Mouse (Mus musculus) brain, embryonic 14.5 days (tissue): ENCODE data around the gene Serp1. TPM values are rescaled to one million over a fixed set of nuclear protein-coding genes. Genes with fewer than 3 reads are reported as not detected.

ENCODE experiments used
- DNase-seq: peaks from one replicate; pipeline ENCODE4 v3.0.0-alpha.2; 2011; ENCODE audit warnings: low read depth
- CTCF ChIP-seq: fragments of 200-500 bp; IDR thresholded peaks from 2 replicates; pipeline ENCODE4 v1.5.1; 2012; ENCODE audit warnings: inconsistent platforms, mild to moderate bottlenecking, moderate library complexity, borderline replicate concordance; ENCODE audit not compliant: insufficient read depth, insufficient read length; ENCODE audit errors: extremely low read depth
- POLR2A ChIP-seq: fragments of 200-500 bp; IDR thresholded peaks from 2 replicates; pipeline ENCODE4 v1.6.1; 2012; ENCODE audit warnings: mild to moderate bottlenecking, inconsistent platforms, borderline replicate concordance; ENCODE audit not compliant: poor library complexity, insufficient read depth, insufficient read length, severe bottlenecking; ENCODE audit errors: extremely low read depth
- polyA plus RNA-seq: library from polyadenylated mRNA; depleted of rRNA; stranded (reverse); fragments of >200 nt; gene quantifications from 2 replicates; pipeline ENCODE4 v1.2.3, GENCODE M21; 2012; rRNA removed

Gene Serp1
- 30.4 and 32.7 TPM in 2 replicates for polyA plus RNA-seq

- TF ChIP-seq POLR2A (peak; percentile 75; the same call in 1 of the 2 replicates), CTCF (no peak)
- peak; percentile 99 for DNase-seq
These were observed at the start of gene Serp1, which contains the start of gene Eif2a for GRCm38 (mm10) chr3:58525652-58526407. Gene Serp1 (minus strand): TSS chr3:58525892. Gene Eif2a (plus strand): TSS chr3:58525821.

GRCm38 (mm10) chr3:58570821-58571220, 45.1 kb upstream of the Serp1 start:
- TF ChIP-seq POLR2A (no peak), CTCF (no peak)
- no peak for DNase-seq

GRCm38 (mm10) chr3:58561437-58561836, 35.7 kb upstream of the Serp1 start:
- peak; percentile 5 for DNase-seq

GRCm38 (mm10) chr3:58559887-58560286, 34.2 kb upstream of the Serp1 start:
- TF ChIP-seq POLR2A (no peak), CTCF (no peak)
- DNase-seq: no peak

More at GRCm38 (mm10) chr3:58561437-58561836, 35.7 kb upstream of the Serp1 start:
- no peak for TF ChIP-seq CTCF
- no peak for TF ChIP-seq POLR2A

DNA sequence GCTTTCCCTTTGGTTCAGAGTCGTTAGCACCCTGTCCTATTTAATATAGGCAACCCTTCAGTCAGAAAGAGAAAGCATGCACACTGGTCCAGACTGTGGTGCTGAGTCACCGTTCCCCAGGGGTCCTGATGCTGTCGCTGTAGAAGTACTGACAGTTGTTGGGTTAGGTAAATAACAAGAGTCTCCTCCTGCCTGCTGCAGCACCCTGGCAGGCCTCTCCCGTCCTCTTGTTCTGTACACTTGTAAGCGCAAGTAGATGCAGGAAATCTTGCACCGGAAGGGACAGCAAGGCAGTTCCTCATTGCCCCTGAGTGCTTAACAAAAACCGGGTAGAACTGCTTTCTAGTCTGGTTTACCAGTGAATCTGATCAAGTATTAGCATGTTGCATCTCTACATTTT, 31.0 kb upstream of the Serp1 start:
- no peak for DNase-seq
- no peak for TF ChIP-seq POLR2A
- TF ChIP-seq CTCF: no peak

- TF ChIP-seq CTCF: no peak
- no peak for TF ChIP-seq POLR2A
- DNase-seq: no peak
These were observed 26.5 kb upstream of the Serp1 start for GRCm38 (mm10) chr3:58552001-58552811.

DNA sequence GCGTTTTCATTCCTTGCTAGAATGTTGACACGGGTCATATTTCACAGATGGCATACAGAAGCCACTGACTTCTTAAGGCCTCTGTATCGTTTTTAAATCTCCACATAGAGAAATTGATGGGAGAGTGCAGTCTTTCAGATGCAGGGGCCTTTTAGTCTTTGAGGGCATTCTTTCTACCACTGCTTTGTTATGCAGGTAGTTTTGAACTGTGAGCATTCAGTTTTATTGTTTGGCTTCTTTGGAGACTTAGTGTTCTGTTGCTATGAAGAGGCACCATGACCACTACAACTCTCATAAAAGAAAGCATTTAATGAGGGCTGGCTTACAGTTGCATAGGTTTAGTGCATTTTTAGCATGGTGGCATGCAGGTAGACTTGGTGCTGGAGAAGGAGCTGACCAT, 10.9 kb upstream of the Serp1 start:
- DNase-seq: no peak

DNA sequence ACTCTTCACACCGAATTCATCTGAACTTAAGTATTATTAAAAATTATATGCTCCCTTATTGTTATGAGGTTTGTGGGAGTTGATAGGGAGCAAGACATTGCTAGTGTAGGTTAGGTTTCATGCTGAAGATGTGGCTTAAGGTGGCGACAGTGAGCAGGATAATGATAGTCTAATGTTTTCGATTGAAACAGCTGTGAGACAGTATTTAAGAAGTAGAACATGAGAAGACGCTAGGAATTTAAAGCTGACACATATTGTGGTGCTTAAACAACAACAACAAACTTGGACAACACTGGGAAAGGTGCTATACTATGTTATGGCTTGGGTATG, 681 bp upstream of the Serp1 start:
- DNase-seq: peak; percentile 53

More for the DNA sequence above, 10.9 kb upstream of the Serp1 start:
- TF ChIP-seq CTCF: no peak
- no peak for TF ChIP-seq POLR2A

DNA sequence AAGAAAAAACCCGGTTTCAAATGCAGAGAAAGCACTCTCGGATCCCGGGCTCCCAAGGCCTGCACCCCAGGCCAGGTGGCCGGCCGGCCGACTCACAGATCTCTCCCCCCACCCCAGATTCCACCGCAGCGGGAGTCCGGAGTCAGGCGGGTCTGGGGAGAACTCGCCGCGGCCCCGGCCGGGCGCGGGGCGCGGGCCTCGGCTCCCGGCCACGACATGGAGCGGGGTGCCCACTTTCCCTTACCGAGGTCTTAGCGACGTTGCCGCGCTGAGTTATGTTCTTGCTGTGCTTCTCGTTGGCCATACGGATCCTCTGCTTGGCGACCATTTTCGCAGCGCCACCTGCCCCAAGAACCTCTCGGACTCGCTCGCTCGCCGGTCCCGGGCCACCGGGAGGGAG, 526 bp downstream of the Serp1 start:
- DNase-seq: no peak

More for the DNA sequence above, 681 bp upstream of the Serp1 start:
- no peak for TF ChIP-seq POLR2A
- no peak for TF ChIP-seq CTCF

DNA sequence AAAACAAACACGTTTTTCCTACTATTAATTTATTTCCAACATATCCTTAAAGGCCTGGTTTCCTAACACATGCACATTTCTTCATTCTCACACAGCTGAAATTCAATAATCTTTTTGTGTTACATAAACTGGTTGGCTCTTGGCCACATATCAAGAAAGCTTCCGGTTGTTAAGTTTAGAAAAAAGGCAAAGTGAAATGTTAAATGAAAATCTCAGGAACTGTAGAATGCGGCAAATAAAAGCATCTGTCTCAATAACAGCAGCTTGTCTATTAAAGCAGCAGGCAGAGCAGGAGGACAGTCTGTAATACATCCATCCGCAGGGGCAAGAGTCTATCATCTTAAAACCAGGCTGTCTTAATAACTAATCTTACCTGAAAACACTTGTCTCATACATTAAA, 1.4 kb downstream of the Serp1 start:
- TF ChIP-seq CTCF: no peak
- DNase-seq: peak; percentile 1

More for the DNA sequence above, 526 bp downstream of the Serp1 start:
- TF ChIP-seq POLR2A (no peak), CTCF (no peak)

DNA sequence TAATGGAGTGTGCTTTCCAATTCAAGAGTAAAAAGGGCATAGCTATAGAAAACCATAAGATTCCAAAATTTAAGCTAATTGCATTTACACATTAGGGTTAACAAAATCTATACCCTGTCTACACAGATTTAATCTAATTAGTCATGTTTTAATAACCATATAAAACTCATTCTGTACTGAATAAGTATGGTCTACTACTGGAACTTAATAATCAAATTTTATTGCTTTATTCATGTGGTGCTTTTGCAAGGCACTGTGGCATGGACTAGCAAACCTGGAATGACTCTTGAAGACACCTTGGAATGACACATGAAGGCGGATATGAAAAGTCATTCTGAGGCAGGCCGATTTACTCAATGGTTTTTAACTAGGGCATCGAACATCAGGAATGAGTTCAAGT, 2.3 kb downstream of the Serp1 start:
- TF ChIP-seq CTCF: no peak
- no peak for TF ChIP-seq POLR2A
- DNase-seq: no peak

- no peak for TF ChIP-seq CTCF
- TF ChIP-seq POLR2A: no peak
- no peak for DNase-seq
These were observed 4.3 kb downstream of the Serp1 start for GRCm38 (mm10) chr3:58521361-58521760.

GRCm38 (mm10) chr3:58520286-58520685, 5.4 kb downstream of the Serp1 start:
- DNase-seq: no peak
- TF ChIP-seq POLR2A (no peak), CTCF (no peak)
